Mouse (Mus musculus) T-helper 1 cell (primary cell): ENCODE data around the gene Hfm1.

Source experiments
- in situ Hi-C: fragments of 300-600 bp; cut with MboI, MseI; formaldehyde crosslinking; loops from one replicate; pipeline ENCODE4 v1.15.1; 2025; ENCODE audit warnings: high pct_unique_total_duplicates

Gene Hfm1

GRCm38 (mm10) chr5:106847045-106847444 lies 79.1 kb downstream of the Hfm1 start:
- in situ Hi-C loops: no loop called here

DNA sequence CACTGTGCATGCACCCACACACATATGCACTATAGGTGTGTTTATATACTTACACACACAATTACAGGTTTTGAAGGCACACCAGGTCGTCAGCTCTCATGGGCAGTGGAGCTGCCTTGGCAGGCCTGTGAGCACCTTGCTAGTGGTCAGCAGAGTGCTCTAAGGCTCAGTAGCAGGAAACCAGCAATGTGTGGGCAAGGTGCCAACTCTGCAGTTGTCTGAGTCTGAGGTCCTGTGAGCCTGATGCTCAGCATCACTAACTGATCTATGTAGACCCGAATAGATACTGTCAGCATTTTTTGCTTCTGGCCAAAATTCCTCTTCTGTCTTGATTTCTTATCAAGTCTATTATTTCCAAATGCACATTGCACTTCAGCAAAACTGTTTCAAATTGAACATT lies 82.2 kb downstream of the Hfm1 start:
- in situ Hi-C loops: no loop called here

GRCm38 (mm10) chr5:106833025-106833424 lies 93.1 kb downstream of the Hfm1 start:
- in situ Hi-C loops: no loop called here

- in situ Hi-C loops: no loop called here
Observed at GRCm38 (mm10) chr5:106831401-106831800, 94.7 kb downstream of the Hfm1 start.

DNA sequence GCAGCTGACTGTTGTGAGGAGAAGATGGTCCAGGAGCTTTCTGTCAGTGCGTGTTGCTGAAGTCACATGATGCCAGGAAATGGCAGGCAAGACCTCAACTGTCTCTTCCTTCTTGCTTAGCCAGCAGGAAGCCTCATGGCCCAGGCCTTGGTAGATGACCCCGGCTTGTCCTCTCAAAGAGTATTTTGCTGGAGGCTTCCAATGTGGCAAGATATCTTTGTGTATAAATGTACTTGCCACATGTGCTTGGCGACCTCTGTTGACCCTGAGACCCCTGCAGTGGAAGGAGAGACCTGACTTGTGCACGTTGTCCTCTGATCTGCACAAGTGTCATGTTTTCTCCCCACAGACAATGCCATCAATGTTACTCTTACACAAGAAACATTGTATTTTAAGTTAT lies 95.3 kb downstream of the Hfm1 start:
- in situ Hi-C loops: no loop called here

DNA sequence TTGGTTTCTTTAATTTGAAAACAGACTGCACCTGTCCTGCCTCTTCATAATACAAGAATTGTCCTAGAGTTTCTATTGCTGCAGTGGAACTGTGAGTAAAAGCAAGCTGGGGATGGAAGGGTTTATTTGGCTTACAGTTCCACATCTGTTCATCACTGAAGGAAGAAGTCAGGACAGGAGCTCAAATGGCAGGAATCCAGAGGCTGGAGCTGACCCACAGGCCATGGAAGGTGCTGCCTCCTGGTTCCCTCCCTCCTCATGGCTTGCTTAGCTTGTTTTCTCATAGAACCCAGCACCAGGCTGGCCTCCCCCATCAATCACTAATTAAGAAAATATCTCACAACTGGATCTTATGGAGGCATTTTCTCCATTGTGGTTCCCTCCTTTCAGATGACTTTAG lies 99.4 kb downstream of the Hfm1 start:
- in situ Hi-C loops: no loop called here

DNA sequence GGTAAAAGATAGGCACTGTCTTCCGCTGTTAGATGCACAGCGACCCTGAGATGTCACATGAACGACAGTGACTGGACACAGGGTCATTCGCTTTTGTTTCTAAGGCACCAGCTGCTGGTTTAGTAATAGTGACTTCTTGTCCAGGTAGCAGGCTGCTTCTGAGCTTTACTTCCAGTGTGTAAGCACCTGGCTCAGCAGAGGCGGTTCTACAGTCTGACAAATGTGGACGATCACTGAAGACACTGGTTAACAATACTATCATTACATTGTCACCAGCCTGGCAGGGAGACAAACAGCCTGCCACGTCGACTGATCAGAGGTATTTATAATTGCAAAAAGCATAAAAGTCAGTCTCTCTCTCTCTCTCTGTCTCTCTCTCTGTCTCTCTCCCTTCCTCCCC lies 100.1 kb downstream of the Hfm1 start:
- in situ Hi-C loops: no loop called here

DNA sequence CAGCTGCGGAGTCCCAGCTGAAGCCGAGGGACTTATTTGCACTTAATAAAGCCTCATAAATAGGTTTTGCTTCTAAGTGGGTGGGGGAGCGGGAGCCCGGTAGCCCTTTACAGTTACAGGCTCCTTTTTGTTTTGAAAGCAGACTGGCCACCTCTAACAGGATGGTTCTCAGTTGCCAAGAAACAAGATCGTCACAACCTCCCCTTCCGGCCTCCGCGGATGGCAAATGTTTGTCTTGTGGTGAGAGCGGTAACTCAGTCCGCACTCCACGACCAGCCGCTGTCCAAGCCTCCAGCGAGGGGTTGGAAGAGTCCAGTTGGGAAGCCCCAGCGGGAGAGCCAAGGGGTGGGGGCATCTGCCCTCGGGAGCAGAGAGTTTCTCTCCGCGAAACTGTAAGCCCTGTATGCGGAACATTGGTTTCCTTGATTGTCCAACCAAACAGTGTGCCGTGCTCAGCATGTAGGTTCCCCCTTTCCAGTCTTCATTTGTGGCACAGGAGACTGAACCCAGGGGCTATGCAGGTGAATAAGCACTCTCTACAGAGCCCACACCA lies 100.7 kb downstream of the Hfm1 start:
- in situ Hi-C loops: no loop called here

DNA sequence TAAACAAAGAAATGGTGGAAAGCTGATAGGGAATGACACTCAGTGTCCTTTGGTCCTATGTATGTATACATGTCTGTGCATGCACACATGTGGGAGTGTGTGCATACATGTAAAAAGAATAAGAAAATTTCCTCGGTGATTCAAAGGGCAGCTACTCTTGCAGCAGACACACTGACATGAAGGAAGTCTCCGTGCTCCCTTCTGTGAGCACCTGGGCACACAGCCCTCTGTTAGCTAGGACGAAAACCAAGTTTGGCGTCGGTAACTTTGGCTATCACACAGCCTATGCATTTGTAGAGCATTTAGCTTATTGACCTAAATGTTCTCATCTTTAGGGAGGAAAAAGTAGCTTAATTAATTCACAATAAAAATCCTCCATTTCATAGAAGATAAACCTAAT lies 101.4 kb downstream of the Hfm1 start:
- in situ Hi-C loops: no loop called here

GRCm38 (mm10) chr5:106819630-106820029 lies 106.5 kb downstream of the Hfm1 start:
- in situ Hi-C loops: no loop called here

GRCm38 (mm10) chr5:106815923-106816654 lies 110.0 kb downstream of the Hfm1 start:
- in situ Hi-C loops: no loop called here

- in situ Hi-C loops: no loop called here
Observed at GRCm38 (mm10) chr5:106814611-106815010, 111.5 kb downstream of the Hfm1 start.

GRCm38 (mm10) chr5:106803094-106803493 lies 123.0 kb downstream of the Hfm1 start:
- in situ Hi-C loops: no loop called here

- in situ Hi-C loops: no loop called here
Observed at GRCm38 (mm10) chr5:106801886-106802798, 124.0 kb downstream of the Hfm1 start.

DNA sequence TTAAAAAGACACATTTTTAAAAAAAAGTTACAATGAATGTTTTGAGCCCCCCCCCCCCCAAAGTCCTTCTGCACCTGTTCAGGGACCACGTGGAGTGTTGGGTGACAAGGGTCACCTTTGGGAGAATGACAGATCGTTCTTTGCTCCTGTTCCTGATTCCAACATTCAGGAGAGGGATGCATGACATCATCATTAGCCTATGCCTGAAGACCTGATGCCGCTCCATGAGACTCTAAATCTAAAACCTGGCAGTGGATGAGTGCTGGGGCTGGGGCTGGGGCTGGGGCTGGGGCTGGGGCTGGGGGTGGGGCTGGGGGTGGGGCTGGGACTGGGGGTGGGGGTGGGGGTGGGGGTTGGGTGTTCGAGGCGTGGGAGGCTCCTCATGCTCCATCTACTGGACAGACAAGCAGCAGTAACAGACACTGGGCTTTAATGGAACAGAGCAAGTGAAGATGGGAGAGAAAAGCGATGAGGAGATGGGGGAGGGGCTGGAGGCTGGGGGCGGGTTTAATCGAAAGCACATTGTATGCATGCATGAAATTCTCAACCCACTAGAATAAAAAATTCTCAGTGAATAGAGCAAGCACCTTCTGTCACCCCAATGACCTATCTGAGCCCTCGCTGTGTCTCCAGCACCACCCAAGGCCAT lies 124.8 kb downstream of the Hfm1 start:
- in situ Hi-C loops: no loop called here

DNA sequence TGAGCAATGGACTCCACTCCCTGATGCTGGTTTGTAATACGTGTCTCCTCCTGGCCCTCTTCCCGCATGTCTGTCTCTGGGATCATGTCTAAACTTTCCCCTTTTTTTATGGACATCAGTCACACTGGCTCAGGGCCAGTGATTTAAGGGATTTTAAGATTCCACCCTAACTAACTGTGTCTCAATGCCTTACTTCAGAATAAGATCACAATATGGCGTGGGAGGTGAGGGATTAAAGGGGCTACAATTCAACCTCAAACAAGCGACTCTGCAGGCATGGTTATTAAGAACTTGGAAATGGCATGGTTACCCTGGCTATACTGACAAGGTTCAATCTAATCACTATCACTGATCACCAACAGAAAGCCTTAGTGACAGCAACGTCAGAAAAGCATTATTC lies 128.2 kb downstream of the Hfm1 start:
- in situ Hi-C loops: loop anchor here (10.0 kb wide), 1 partner anchor 333 kb away; no protein-coding TSS in a partner anchor

DNA sequence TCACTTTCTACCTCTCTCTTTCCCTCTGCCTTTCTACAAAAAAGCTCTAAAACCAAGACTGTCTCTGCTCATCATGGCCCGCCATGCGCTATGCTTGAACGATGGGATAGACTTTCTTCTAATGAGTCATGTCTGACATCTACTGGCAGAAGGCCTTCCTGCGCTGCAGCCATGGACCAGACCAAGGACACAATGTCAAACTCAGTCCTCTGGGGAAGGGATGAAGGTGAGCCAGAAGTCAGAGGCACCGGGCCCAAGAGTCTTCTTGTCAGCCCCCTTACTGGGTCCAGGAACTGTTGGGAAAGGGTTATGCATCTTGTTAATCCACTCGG lies 134.9 kb downstream of the Hfm1 start:
- in situ Hi-C loops: loop anchor here (10.0 kb wide), 1 partner anchor 326 kb away; no protein-coding TSS in a partner anchor

GRCm38 (mm10) chr5:106790496-106791240 lies 135.5 kb downstream of the Hfm1 start:
- in situ Hi-C loops: loop anchor here (10.0 kb wide), 1 partner anchor 326 kb away; no protein-coding TSS in a partner anchor
